Mouse (Mus musculus) ES-E14 (cell line): ENCODE measurements at regions not wholly inside any gene's neighbourhood (a gene's known extent, or its start where the extent isn't known, plus 50 kb on each side); places are given as distances from the start of the nearest gene placed in this dataset.

Experiments used
- MAFK ChIP-seq: IDR thresholded peaks from 2 replicates; pipeline ENCODE4 v1.6.1; 2014; ENCODE audit warnings: mild to moderate bottlenecking, low read depth, low read length, inconsistent platforms; ENCODE audit not compliant: insufficient read depth
- ZNF384 ChIP-seq: IDR thresholded peaks from 2 replicates; pipeline ENCODE4 v1.6.1; 2012; ENCODE audit warnings: low read depth, low read length, inconsistent platforms

GRCm38 (mm10) chr5:126765037-126765707 is 476.4 kb upstream of the Tmem132c start:
- TF ChIP-seq MAFK: peak; percentile 28; the same call in 1 of the 2 replicates
- TF ChIP-seq ZNF384: no peak
